Mouse (Mus musculus): Measurements from ENCODE around the gene Arfip1.
A peak's percentile ranks its signal among the peaks of the same experiment; 100 is the strongest.
"Not testable (repeated sequence)": the region's sequence is repeated elsewhere in the genome, so short reads cannot be mapped to it uniquely, and the experiment has no call there.

Gene Arfip1

GRCm38 (mm10) chr3:84570501-84570900 lies 11.9 kb downstream of the Arfip1 start:
- DNase-seq, result no peak

- DNase-seq, result peak; percentile 29 to 30
These were observed 12.8 kb downstream of the Arfip1 start for GRCm38 (mm10) chr3:84569587-84569986.

GRCm38 (mm10) chr3:84568540-84568939 lies 13.9 kb downstream of the Arfip1 start:
- DNase-seq, result no peak

GRCm38 (mm10) chr3:84563415-84563814 lies 19.0 kb downstream of the Arfip1 start:
- no peak for DNase-seq

GRCm38 (mm10) chr3:84562911-84563310 lies 19.5 kb downstream of the Arfip1 start:
- not testable (repeated sequence) for DNase-seq

GRCm38 (mm10) chr3:84558301-84558700 lies 24.1 kb downstream of the Arfip1 start:
- DNase-seq, result no peak

GRCm38 (mm10) chr3:84555780-84556179 lies 26.6 kb downstream of the Arfip1 start:
- no peak for DNase-seq

GRCm38 (mm10) chr3:84547177-84547576 lies 35.2 kb downstream of the Arfip1 start:
- peak; percentile 48 to 57 for DNase-seq

- peak; percentile 79 to 80 for DNase-seq
These were observed 40.0 kb downstream of the Arfip1 start for GRCm38 (mm10) chr3:84542450-84542849.

GRCm38 (mm10) chr3:84541881-84542280 lies 40.5 kb downstream of the Arfip1 start:
- no peak for DNase-seq

GRCm38 (mm10) chr3:84540640-84541039 lies 41.8 kb downstream of the Arfip1 start:
- DNase-seq, result no peak

GRCm38 (mm10) chr3:84536987-84537386 lies 45.4 kb downstream of the Arfip1 start:
- no peak for DNase-seq

GRCm38 (mm10) chr3:84533227-84533626 lies 49.2 kb downstream of the Arfip1 start:
- no peak for DNase-seq

- DNase-seq, result no peak
These were observed 53.4 kb downstream of the Arfip1 start for GRCm38 (mm10) chr3:84529021-84529420.

- no peak for DNase-seq
These were observed 57.5 kb downstream of the Arfip1 start for GRCm38 (mm10) chr3:84524952-84525351.

- no peak for DNase-seq
These were observed 66.3 kb downstream of the Arfip1 start for GRCm38 (mm10) chr3:84516163-84516562.

- no peak for DNase-seq
These were observed 69.5 kb downstream of the Arfip1 start for GRCm38 (mm10) chr3:84512774-84513515.

- no peak for DNase-seq
These were observed 77.2 kb downstream of the Arfip1 start for GRCm38 (mm10) chr3:84505193-84505592.

- DNase-seq, result no peak
These were observed 78.1 kb downstream of the Arfip1 start for GRCm38 (mm10) chr3:84504291-84504690.

- DNase-seq, result no peak
These were observed 80.3 kb downstream of the Arfip1 start for GRCm38 (mm10) chr3:84502101-84502500.

GRCm38 (mm10) chr3:84500491-84500890 lies 81.9 kb downstream of the Arfip1 start:
- DNase-seq, result no peak

GRCm38 (mm10) chr3:84497718-84498117 lies 84.7 kb downstream of the Arfip1 start:
- no peak for DNase-seq

- DNase-seq, result no peak
These were observed 89.8 kb downstream of the Arfip1 start for GRCm38 (mm10) chr3:84492657-84493056.

GRCm38 (mm10) chr3:84492148-84492547 lies 90.3 kb downstream of the Arfip1 start:
- no peak for DNase-seq

GRCm38 (mm10) chr3:84488716-84489115 lies 93.7 kb downstream of the Arfip1 start:
- no peak for DNase-seq

Data from B cell, adult 2 months (primary cell).